Mouse (Mus musculus): ENCODE measurements around the gene Ikzf5. TPM values are rescaled to one million over a fixed set of nuclear protein-coding genes. Genes with fewer than 3 reads are reported as not detected.
"Not testable (repeated sequence)": the region's sequence is repeated elsewhere in the genome, so short reads cannot be mapped to it uniquely, and the experiment has no call there.

The Ikzf5 gene
- polyA plus RNA-seq, 1 experiment: 4.3 TPM

- TF ChIP-seq E2F4 (IDR thresholded peaks at IDR 0.05; ENCODE audit: insufficient read depth) (no peak), TCF3 (IDR thresholded peaks at IDR 0.05; ENCODE audit: insufficient read length, low read depth) (no peak), MAX (IDR thresholded peaks at IDR 0.05; ENCODE audit: low read depth) (no peak), MYOG (IDR thresholded peaks at IDR 0.05; ENCODE audit: control insufficient read depth in 1 of 3, insufficient read depth in 1 of 3, insufficient read length in 2 of 3, low read depth in 2 of 3) (no peak), POLR2A (IDR thresholded peaks at IDR 0.05; ENCODE audit: insufficient read length, low read depth) (no peak), TCF12 (IDR thresholded peaks at IDR 0.05; ENCODE audit: insufficient read depth, poor library complexity, severe bottlenecking) (no peak), MYOD1 (IDR thresholded peaks at IDR 0.05; ENCODE audit: control insufficient read depth in 1 of 3, insufficient read length in 2 of 3, low read depth in 2 of 3) (no peak), CEBPB (IDR thresholded peaks at IDR 0.05; ENCODE audit: insufficient read depth, poor library complexity, severe bottlenecking) (no peak), USF1 (IDR thresholded peaks at IDR 0.05; ENCODE audit: low read depth) (no peak), SRF (IDR thresholded peaks at IDR 0.05; ENCODE audit: control insufficient read depth, insufficient read length, low read depth) (no peak)
- Histone ChIP-seq H3K4me3 (no peak overlapping the region), H3K36me3 (ENCODE audit: control insufficient read depth, insufficient read depth) (peaks cover 18% of the 10 kb centered on the region), H3K79me2 (ENCODE audit: control insufficient read depth, insufficient read depth) (no peaks in the 10 kb centered on the region), H3ac (ENCODE audit: control insufficient read depth, insufficient read length) (no peak overlapping the region), H3K4me2 (ENCODE audit: low read depth) (no peak overlapping the region), H3K27me3 (ENCODE audit: control insufficient read depth, insufficient read depth, insufficient read length) (no peaks in the 10 kb centered on the region)
These were observed 17.0 kb upstream of the Ikzf5 start for GRCm38 (mm10) chr7:131427331-131427730.

DNA sequence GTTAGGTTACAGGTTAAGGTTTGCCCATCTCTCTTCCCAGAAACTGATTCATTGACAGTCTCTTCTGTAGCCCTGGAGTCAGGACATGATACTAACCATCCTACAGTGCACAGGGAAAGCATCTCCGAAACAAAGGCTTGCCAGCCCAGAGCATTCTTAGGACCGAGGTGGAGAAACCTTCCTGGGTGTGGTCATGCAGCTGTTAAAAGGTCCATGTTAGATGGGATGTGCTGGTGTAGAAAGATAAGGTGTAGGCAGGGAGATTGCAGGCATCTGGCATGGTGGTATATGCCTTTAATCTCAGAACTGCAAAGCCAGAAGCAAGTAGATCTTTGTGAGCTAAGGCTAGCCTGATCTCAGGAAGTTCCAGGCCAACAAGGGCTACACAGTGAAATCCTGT is 14.6 kb upstream of the Ikzf5 start:
- TF ChIP-seq SRF (IDR thresholded peaks at IDR 0.05; ENCODE audit: control insufficient read depth, insufficient read length, low read depth) (no peak), TCF3 (IDR thresholded peaks at IDR 0.05; ENCODE audit: insufficient read length, low read depth) (no peak), MYOD1 (IDR thresholded peaks at IDR 0.05; ENCODE audit: control insufficient read depth in 1 of 3, insufficient read length in 2 of 3, low read depth in 2 of 3) (no peak), MYOG (IDR thresholded peaks at IDR 0.05; ENCODE audit: control insufficient read depth in 1 of 3, insufficient read depth in 1 of 3, insufficient read length in 2 of 3, low read depth in 2 of 3) (no peak), TCF12 (IDR thresholded peaks at IDR 0.05; ENCODE audit: insufficient read depth, poor library complexity, severe bottlenecking) (no peak), POLR2A (IDR thresholded peaks at IDR 0.05; ENCODE audit: insufficient read length, low read depth) (no peak), CEBPB (IDR thresholded peaks at IDR 0.05; ENCODE audit: insufficient read depth, poor library complexity, severe bottlenecking) (no peak)
- H3K4me2 ChIP-seq (ENCODE audit: low read depth): no peak overlapping the region
- no peaks in the 10 kb centered on the region for H3K79me2 ChIP-seq (ENCODE audit: control insufficient read depth, insufficient read depth)
- H3K4me3 ChIP-seq: no peak overlapping the region
- H3ac ChIP-seq (ENCODE audit: control insufficient read depth, insufficient read length): no peak overlapping the region
- peaks cover 18% of the 10 kb centered on the region for H3K36me3 ChIP-seq (ENCODE audit: control insufficient read depth, insufficient read depth)
- no peaks in the 10 kb centered on the region for H3K27me3 ChIP-seq (ENCODE audit: control insufficient read depth, insufficient read depth, insufficient read length)

DNA sequence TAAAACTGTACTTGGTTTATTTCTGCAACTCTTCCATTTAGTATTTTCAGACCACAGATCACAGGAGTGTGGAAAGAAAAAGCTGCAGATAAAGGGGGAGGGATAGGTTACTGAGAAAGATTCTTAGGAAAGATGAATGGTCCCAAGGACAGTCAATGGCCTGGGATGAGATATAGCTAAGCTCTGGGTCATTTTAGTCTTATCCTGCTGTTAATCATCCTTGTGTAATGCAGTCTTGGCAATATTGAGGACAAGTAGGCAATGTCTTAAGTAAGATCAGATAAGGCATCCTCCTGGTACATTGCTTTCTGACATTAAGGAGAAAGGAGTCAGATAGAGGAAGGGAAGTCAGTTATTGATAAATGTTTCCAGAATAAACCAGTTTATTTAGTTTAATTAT is 7.3 kb upstream of the Ikzf5 start:
- no peak for TF ChIP-seq MYOD1 (IDR thresholded peaks at IDR 0.05; ENCODE audit: control insufficient read depth in 1 of 3, insufficient read length in 2 of 3, low read depth in 2 of 3)

GRCm38 (mm10) chr7:131416742-131417141 is 6.4 kb upstream of the Ikzf5 start:
- H3K4me2 ChIP-seq (ENCODE audit: low read depth): peak overlapping the region; percentile 1
- not testable (repeated sequence) for H3K79me2 ChIP-seq (ENCODE audit: control insufficient read depth, insufficient read depth); H3K36me3 ChIP-seq (ENCODE audit: control insufficient read depth, insufficient read depth); H3ac ChIP-seq (ENCODE audit: control insufficient read depth, insufficient read length); H3K27me3 ChIP-seq (ENCODE audit: control insufficient read depth, insufficient read depth, insufficient read length); H3K4me3 ChIP-seq
- peak in 2 of 3 experiments; percentile 71 to 77 for TF ChIP-seq MYOG (IDR thresholded peaks at IDR 0.05; ENCODE audit: control insufficient read depth in 1 of 3, insufficient read depth in 1 of 3, insufficient read length in 2 of 3, low read depth in 2 of 3)
- TF ChIP-seq MYOD1 (IDR thresholded peaks at IDR 0.05; ENCODE audit: control insufficient read depth in 1 of 3, insufficient read length in 2 of 3, low read depth in 2 of 3): peak in 2 of 3 experiments; percentile 61 to 69

More for the DNA sequence above, 7.3 kb upstream of the Ikzf5 start:
- Histone ChIP-seq H3K4me2 (ENCODE audit: low read depth) (peak overlapping the region; percentile 1), H3ac (ENCODE audit: control insufficient read depth, insufficient read length) (no peak overlapping the region), H3K4me3 (no peak overlapping the region), H3K36me3 (ENCODE audit: control insufficient read depth, insufficient read depth) (no peaks in the 10 kb centered on the region), H3K79me2 (ENCODE audit: control insufficient read depth, insufficient read depth) (no peaks in the 10 kb centered on the region), H3K27me3 (ENCODE audit: control insufficient read depth, insufficient read depth, insufficient read length) (no peaks in the 10 kb centered on the region)

- Histone ChIP-seq H3K36me3 (ENCODE audit: control insufficient read depth, insufficient read depth) (no peaks in the 10 kb centered on the region), H3ac (ENCODE audit: control insufficient read depth, insufficient read length) (no peak overlapping the region), H3K4me3 (peak overlapping the region; percentile 94), H3K4me2 (ENCODE audit: low read depth) (peak overlapping the region; percentile 70), H3K79me2 (ENCODE audit: control insufficient read depth, insufficient read depth) (peaks cover 33% of the 10 kb centered on the region), H3K27me3 (ENCODE audit: control insufficient read depth, insufficient read depth, insufficient read length) (no peaks in the 10 kb centered on the region)
- TF ChIP-seq POLR2AphosphoS2 (IDR thresholded peaks at IDR 0.05; ENCODE audit: insufficient read length, low read depth): no peak
- no peak for TF ChIP-seq SRF (IDR thresholded peaks at IDR 0.05; ENCODE audit: control insufficient read depth, insufficient read length, low read depth)
- TF ChIP-seq MYOG (IDR thresholded peaks at IDR 0.05; ENCODE audit: control insufficient read depth in 1 of 3, insufficient read depth in 1 of 3, insufficient read length in 2 of 3, low read depth in 2 of 3): no peak
- no peak for TF ChIP-seq CEBPB (IDR thresholded peaks at IDR 0.05; ENCODE audit: insufficient read depth, poor library complexity, severe bottlenecking)
- no peak for TF ChIP-seq POLR2A (IDR thresholded peaks at IDR 0.05; ENCODE audit: insufficient read length, low read depth)
- TF ChIP-seq TCF12 (IDR thresholded peaks at IDR 0.05; ENCODE audit: insufficient read depth, poor library complexity, severe bottlenecking): no peak
- TF ChIP-seq USF1 (IDR thresholded peaks at IDR 0.05; ENCODE audit: low read depth): no peak
- no peak for TF ChIP-seq REST (IDR thresholded peaks at IDR 0.05; ENCODE audit: insufficient read depth, insufficient read length)
- TF ChIP-seq MYOD1 (IDR thresholded peaks at IDR 0.05; ENCODE audit: control insufficient read depth in 1 of 3, insufficient read length in 2 of 3, low read depth in 2 of 3): no peak
- no peak for TF ChIP-seq MAX (IDR thresholded peaks at IDR 0.05; ENCODE audit: low read depth)
- no peak for TF ChIP-seq TCF3 (IDR thresholded peaks at IDR 0.05; ENCODE audit: insufficient read length, low read depth)
- no peak for TF ChIP-seq E2F4 (IDR thresholded peaks at IDR 0.05; ENCODE audit: insufficient read depth)
These were observed 1.6 kb upstream of the Ikzf5 start for GRCm38 (mm10) chr7:131411941-131412270.
